Mouse (Mus musculus) cortical plate, adult 2 months (tissue): ENCODE measurements around the gene Nt5c3b. TPM values are rescaled to one million over a fixed set of nuclear protein-coding genes. Genes with fewer than 3 reads are reported as not detected.

Experiments used
- H3K27ac ChIP-seq: fragments of 200-500 bp; 2 replicates; pipeline ENCODE4 v1.5.1; 2012; ENCODE audit warnings: low read length, control low read depth, inconsistent platforms; ENCODE audit not compliant: insufficient read depth
- H3K4me1 ChIP-seq: fragments of 200-500 bp; 2 replicates; pipeline ENCODE4 v1.6.1; 2011; ENCODE audit warnings: low read length; ENCODE audit not compliant: control insufficient read depth, insufficient read depth
- H3K4me3 ChIP-seq: fragments of 200-500 bp; 2 replicates; pipeline ENCODE4 v1.5.1; 2011; ENCODE audit warnings: mild to moderate bottlenecking, low read length, control low read depth; ENCODE audit not compliant: insufficient read depth
- CTCF ChIP-seq: fragments of 200-500 bp; IDR thresholded peaks from 2 replicates; pipeline ENCODE4 v1.5.1; 2011; ENCODE audit warnings: mild to moderate bottlenecking, control low read depth, low read length; ENCODE audit not compliant: insufficient read depth; ENCODE audit errors: extremely low read depth
- POLR2A ChIP-seq: fragments of 200-500 bp; IDR thresholded peaks from 2 replicates; pipeline ENCODE4 v1.6.1; 2011; ENCODE audit warnings: mild to moderate bottlenecking, low read length, control low read depth; ENCODE audit not compliant: insufficient read depth; ENCODE audit errors: extremely low read depth
- polyA plus RNA-seq: library from polyadenylated mRNA; depleted of rRNA; stranded (reverse); fragments of >200 nt; gene quantifications from 2 replicates; pipeline ENCODE4 v1.2.3, GENCODE M21; 2012

Gene Nt5c3b
- polyA plus RNA-seq, 1 experiment: 70.9 TPM

DNA sequence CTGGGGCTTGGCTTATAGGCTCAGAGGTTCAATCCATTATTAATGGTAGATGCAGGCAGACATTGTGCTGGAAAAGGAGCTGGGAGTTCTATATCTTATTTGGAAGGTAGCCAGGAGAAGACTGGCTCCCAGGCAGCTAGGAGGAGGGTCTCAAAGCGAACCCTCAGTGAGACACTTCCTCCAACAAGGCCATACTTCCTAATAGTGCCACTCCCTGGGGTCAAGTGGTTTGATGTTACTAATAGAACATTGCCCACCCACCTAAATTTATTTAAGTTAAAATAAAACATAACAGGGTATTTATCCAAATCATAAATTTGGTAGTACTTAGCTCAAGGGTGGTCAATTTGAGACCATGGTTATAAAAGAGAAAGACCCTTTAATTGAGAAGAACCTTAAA lies 24.2 kb upstream of the Nt5c3b start:
- TF ChIP-seq CTCF (no peak), POLR2A (no peak)
- Histone ChIP-seq H3K4me3 (no peak overlapping the region), H3K27ac (no peak overlapping the region), H3K4me1 (peaks cover 11% of the 10 kb centered on the region)

DNA sequence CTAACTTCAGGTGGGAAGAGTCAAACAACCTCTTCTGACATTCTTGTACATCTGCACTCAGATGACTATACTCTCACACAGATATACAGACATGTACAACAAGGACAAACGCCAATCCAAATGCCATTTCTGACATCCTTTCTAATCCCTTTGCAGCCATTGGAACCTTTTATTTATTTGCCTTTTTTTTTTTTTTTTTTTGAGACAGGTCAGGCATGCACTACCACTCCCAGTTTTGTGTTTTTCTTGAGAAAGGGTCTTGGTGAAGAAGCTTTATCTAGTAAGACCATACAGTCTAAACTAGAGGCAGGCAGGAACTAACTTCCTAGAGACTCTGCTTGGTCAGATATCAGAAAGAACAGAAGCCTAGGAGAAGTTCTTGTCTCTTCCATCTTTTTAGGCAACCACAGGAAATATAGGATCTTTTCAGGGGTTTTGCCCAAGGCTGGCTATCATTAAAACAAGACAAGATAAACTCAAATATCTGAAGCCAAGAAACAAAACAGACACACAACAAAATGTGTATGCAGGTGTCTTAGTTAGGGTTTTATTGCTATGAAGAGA lies 23.7 kb upstream of the Nt5c3b start:
- H3K4me1 ChIP-seq: peaks cover 11% of the 10 kb centered on the region
- TF ChIP-seq POLR2A (no peak), CTCF (no peak)
- no peak overlapping the region for H3K4me3 ChIP-seq
- no peak overlapping the region for H3K27ac ChIP-seq

DNA sequence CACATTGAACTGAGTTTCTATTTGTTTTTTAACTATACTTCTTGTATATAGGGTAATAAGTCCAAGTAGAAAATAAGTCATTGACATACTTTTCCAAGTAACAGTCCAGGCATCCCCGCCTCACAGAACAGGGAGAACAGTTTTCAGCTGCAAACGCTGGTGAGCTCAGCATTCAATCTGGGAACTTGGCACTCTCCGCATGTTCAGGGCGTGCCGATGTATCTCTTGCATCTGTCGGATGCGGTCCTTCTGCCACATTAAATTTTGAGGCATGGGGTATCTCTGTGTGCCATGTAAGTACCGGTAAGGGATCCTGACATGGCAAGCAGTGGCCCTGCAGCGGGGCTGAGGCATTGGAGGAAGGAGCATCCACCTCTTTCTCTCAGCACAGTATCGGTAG lies 21.1 kb upstream of the Nt5c3b start:
- Histone ChIP-seq H3K4me3 (no peak overlapping the region), H3K4me1 (peaks cover 8% of the 10 kb centered on the region), H3K27ac (no peak overlapping the region)
- TF ChIP-seq POLR2A (no peak), CTCF (no peak)

DNA sequence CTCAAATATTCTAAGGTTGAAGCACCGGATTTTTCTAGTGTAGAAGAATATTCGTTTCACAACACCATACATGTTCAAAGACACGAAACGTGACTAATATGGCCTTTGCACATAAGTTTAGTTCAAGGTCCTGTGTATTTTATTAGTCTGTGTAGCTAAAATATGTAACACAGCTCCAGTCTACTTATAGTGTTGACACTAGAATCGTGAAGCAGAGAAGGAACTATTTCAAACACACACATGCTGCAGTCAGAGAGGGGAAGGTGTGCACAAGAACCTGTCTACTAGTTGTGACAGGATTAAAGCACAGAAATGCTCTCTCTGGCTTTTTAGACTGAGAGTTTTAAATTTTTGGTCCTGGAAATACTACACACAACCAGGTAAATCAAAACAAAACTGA lies 16.1 kb upstream of the Nt5c3b start:
- Histone ChIP-seq H3K4me1 (peaks cover 4% of the 10 kb centered on the region; the same call in 1 of the 2 replicates), H3K4me3 (no peak overlapping the region), H3K27ac (no peak overlapping the region)
- TF ChIP-seq CTCF: no peak
- no peak for TF ChIP-seq POLR2A

DNA sequence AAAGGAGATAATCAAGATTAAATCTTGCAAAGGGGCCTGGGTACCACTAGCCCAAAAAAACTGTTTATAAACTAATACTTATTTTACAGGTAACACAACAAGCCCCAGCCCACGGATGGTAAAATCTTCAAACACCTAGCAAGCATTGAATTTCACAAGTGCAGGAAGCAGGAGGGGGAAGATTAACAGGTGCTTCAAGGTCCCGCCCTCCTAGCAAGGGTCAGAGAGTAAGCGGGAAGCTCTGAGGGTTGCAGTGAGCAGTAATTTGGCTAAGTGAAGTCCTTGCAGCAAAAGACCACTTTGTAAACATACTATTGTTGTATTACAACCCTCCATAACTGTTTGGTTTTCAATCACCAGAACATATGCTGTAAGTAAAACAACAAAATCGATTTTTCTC lies 15.6 kb upstream of the Nt5c3b start:
- H3K4me1 ChIP-seq: peaks cover 4% of the 10 kb centered on the region; the same call in 1 of the 2 replicates
- H3K27ac ChIP-seq: no peak overlapping the region
- no peak overlapping the region for H3K4me3 ChIP-seq
- TF ChIP-seq CTCF (no peak), POLR2A (no peak)

DNA sequence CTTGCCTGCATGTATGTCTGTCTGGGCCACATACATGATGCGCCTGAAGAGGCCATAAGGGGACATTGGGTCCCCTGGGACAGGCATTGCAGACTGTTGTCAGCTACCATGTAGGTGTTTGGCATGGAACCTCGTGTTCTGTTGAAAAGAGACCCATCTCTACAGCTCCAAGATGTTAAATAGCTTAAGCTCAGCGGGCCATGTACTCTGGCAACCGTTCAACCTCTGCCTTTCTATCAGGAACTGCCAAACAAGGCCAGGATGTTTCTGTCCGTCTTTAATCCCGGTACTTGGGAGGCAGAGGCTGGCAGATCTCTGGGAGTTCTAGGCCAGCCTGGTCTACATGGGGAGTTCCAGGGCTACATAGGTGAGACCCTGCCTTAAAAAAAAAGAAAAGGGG lies 1.0 kb upstream of the Nt5c3b start:
- H3K4me1 ChIP-seq: peaks cover 4% of the 10 kb centered on the region; the same call in 1 of the 2 replicates

DNA sequence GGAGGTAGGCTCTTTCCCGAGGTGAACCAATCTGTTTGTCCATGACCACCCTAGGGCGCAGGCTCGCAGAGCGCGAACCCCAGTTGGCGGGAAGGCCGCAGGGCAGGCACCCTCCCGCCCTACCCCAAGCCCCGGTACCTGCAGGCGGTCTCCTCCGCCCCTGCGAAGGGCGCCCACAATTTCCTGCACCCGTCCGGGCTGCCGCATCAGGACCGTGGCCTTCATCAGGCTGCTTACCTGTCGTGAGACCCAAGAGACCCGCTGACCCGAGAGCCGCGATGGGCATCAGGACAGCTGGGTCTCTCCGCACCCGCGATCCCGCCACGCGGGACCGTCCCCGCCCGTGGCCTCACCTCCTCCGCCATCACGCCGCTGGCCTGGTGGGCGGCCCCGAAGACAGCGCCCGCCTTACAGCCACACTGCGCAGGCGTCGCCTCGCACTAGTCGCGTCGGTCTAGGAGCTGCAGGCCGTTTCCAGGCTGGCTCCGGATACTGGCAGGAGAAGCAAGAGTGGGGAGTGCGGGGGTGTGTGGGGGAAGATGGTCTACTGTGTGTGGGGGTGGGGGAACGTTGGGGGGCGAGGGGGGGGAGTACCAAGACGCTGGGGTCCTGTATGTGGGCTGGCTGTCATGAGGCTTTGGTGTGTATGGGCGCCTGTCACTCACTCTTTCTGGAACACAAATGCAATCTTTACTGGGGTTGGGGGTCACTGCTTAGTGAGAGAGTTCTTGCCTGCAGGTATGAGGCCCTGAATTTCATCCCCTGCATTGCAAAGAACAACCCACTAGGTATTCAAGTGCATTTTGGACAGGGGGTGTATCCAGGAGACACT lies 701 bp downstream of the Nt5c3b start:
- peaks cover 4% of the 10 kb centered on the region; the same call in 1 of the 2 replicates for H3K4me1 ChIP-seq
- TF ChIP-seq POLR2A (peak; percentile 92), CTCF (no peak)
- peak overlapping the region; percentile 67; the same call in 1 of the 2 replicates for H3K27ac ChIP-seq
- peak overlapping the region; percentile 78 for H3K4me3 ChIP-seq

More for the DNA sequence above, 1.0 kb upstream of the Nt5c3b start:
- Histone ChIP-seq H3K4me3 (no peak overlapping the region), H3K27ac (no peak overlapping the region)
- no peak for TF ChIP-seq CTCF
- no peak for TF ChIP-seq POLR2A

DNA sequence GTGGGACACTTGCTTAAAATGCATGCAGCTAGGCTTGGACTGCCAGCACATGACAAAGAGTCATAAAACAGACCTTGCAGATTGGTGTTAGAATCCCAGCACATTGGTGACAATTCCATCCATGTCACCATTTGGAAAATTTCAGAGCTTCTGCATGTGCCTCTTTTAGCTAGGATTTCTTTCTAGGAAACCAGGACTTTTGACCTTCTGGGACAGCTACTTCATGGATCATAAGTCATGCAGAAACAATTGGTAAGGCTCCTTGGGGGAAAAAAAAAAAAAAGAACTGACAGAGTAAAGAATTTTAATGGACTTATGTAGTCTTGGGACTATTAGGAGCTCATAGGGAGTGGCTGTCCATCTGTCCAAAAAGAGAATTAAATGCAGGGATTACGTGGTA lies 3.7 kb downstream of the Nt5c3b start:
- Histone ChIP-seq H3K4me1 (peaks cover 4% of the 10 kb centered on the region; the same call in 1 of the 2 replicates), H3K27ac (no peak overlapping the region), H3K4me3 (no peak overlapping the region)
- no peak for TF ChIP-seq POLR2A
- no peak for TF ChIP-seq CTCF

DNA sequence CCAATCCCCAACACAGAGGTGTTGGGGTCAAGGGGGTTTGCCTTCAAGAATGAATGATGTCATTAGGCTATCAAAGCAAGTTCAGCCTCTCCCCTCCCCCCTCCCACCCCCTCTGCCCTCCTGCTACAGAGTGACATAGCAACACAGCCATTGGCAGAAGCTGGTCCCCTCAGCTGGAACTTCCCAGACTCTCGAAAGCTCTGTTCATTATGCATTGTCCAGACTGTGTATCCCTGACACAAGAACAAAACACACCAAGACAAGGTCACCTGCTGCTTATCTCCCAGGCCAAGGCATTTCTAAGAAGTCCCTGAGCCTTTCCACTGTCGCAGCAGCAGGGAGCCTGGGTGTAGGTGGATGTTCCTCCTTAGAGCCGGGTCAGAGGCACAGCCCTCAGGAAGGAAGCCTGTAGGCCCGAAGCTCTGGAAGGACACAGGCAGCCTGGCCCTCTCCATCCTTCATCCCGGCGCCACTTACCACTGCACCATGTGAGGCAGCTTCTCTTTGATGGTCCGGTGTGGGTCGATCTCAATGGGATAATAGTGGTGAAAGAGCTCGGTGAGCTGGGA lies 5.8 kb downstream of the Nt5c3b start:
- Histone ChIP-seq H3K4me3 (no peak overlapping the region), H3K4me1 (peaks cover 2% of the 10 kb centered on the region; the same call in 1 of the 2 replicates), H3K27ac (no peak overlapping the region)
- TF ChIP-seq POLR2A (no peak), CTCF (no peak)

DNA sequence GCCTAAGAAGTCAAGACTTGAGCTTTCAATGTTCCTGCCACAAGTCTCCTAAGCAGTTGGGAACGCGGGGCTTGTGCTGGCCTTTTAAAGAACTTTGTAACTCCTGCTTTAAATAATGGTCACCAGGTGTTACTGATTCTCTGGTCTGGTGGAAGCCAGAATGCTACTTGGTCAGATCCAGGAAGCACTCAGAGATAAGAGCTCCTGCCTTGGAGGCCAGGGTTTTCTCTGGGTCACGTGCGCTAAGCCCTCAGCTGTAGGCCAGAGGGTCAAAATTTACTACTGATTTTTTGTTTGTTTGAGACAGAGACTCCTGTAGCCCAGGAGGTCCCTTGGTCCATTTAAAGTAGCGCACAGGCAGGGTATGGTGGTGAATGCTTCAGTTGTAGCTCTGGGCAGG lies 9.6 kb downstream of the Nt5c3b start:
- H3K27ac ChIP-seq: no peak overlapping the region
- TF ChIP-seq POLR2A (no peak), CTCF (no peak)
- peaks cover 3% of the 10 kb centered on the region; the same call in 1 of the 2 replicates for H3K4me1 ChIP-seq
- H3K4me3 ChIP-seq: no peak overlapping the region
